Mouse (Mus musculus) hindbrain, embryonic 16.5 days (tissue): Measurements from ENCODE around the gene Itsn1. TPM values are rescaled to one million over a fixed set of nuclear protein-coding genes. Genes with fewer than 3 reads are reported as not detected.

ENCODE experiments used
- ATAC-seq: fragments of 200-750 bp; cut with Nextera tagmentation; 2 replicates; pipeline ENCODE4 v1.8.0; 2017; ENCODE audit warnings: moderate TSS enrichment, moderate library complexity
- H3K27ac ChIP-seq: fragments of 300-500 bp; sonication (generic); 2 replicates; pipeline ENCODE4 v1.5.1; 2014; ENCODE audit warnings: low read depth, mild to moderate bottlenecking, control low read depth, low read length, moderate library complexity
- H3K27me3 ChIP-seq: fragments of 300-500 bp; sonication (generic); replicated peaks from 2 replicates; pipeline ENCODE4 v1.6.1; 2014; ENCODE audit warnings: low read length; ENCODE audit not compliant: control insufficient read depth, insufficient read depth
- H3K36me3 ChIP-seq: fragments of 300-500 bp; sonication (generic); 2 replicates; pipeline ENCODE4 v1.6.1; 2014; ENCODE audit warnings: mild to moderate bottlenecking, low read length, moderate library complexity, mixed read lengths; ENCODE audit not compliant: control insufficient read depth, insufficient read depth
- H3K4me1 ChIP-seq: fragments of 300-500 bp; sonication (generic); 2 replicates; pipeline ENCODE4 v1.6.1; 2014; ENCODE audit warnings: low read depth, low read length; ENCODE audit not compliant: control insufficient read depth, insufficient read depth
- H3K4me2 ChIP-seq: fragments of 300-500 bp; sonication (generic); 2 replicates; pipeline ENCODE4 v1.6.1; 2014; ENCODE audit warnings: mild to moderate bottlenecking, low read length, control low read depth, moderate library complexity
- H3K4me3 ChIP-seq: fragments of 300-500 bp; sonication (generic); 2 replicates; pipeline ENCODE4 v1.5.1; 2014; ENCODE audit warnings: mild to moderate bottlenecking, low read length, control low read depth, moderate library complexity
- H3K9ac ChIP-seq: fragments of 300-500 bp; sonication (generic); 2 replicates; pipeline ENCODE4 v1.6.1; 2014; ENCODE audit warnings: low read depth, mild to moderate bottlenecking, control low read depth, low read length, moderate library complexity
- H3K9me3 ChIP-seq: fragments of 300-500 bp; sonication (generic); 2 replicates; pipeline ENCODE4 v1.6.1; 2014; ENCODE audit warnings: mild to moderate bottlenecking, low read length, moderate library complexity; ENCODE audit not compliant: control insufficient read depth
- WGBS: fragments of 180-500 bp; shearing (Covaris S2); extraction: QIAGEN DNeasy Blood & Tissue Kit; methylation state at CpG from one replicate; pipeline ENCODE4 v1.1.7; 2014; 5-methylcytosine and 5-hydroxymethylcytosine counted together
- polyA plus RNA-seq: library from polyadenylated mRNA; unstranded; fragments of >200 nt; fragmentation: Nextera tagmentation; extraction: Ambion mirVana; gene quantifications from 2 replicates; pipeline ENCODE4 v1.2.1, GENCODE M21; 2015

Gene Itsn1
- polyA plus RNA-seq, 1 experiment from 2014 or later, result 49.6 TPM

- Histone ChIP-seq H3K4me2 (0 out of 2 replicates have a peak overlapping the region, but pooled peaks have one; percentile 7), H3K9ac (0 out of 2 replicates have a peak overlapping the region, but pooled peaks have one; percentile 13), H3K4me1 (peaks cover 42% of the 10 kb centered on the region), H3K27me3 (no peaks in the 10 kb centered on the region), H3K9me3 (no peaks in the 10 kb centered on the region), H3K4me3 (no peak overlapping the region), H3K27ac (peak overlapping the region; percentile 63), H3K36me3 (no peaks in the 10 kb centered on the region)
- 9% methylated on average over 5 of the region's 5 CpGs for WGBS
- ATAC-seq, result peak; percentile 74
Observed at GRCm38 (mm10) chr16:91770662-91771061, 41.6 kb downstream of the Itsn1 start.

DNA sequence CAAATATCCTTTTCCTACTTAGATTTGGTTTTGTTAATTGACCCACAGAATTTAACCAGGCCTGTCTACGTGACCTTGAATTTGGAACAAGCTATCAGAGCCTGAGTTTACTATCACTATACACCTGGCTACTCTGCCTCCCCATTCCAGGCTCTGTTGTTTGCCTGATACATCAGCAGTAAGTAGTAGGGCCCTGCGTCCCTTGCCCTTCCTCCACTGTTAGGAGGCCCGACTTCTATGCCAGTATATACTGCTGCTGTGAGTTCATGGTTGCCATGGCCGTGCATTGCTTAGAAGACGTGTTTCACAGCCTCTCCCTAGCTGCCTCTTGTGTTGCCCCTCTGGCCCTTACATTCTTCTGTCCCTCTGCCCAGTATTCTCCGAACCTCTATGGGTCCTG, 42.3 kb downstream of the Itsn1 start:
- ATAC-seq, result no peak
- Histone ChIP-seq H3K4me1 (peaks cover 39% of the 10 kb centered on the region), H3K9ac (0 out of 2 replicates have a peak overlapping the region, but pooled peaks have one; percentile 23), H3K36me3 (no peaks in the 10 kb centered on the region), H3K4me2 (no peak overlapping the region), H3K4me3 (no peak overlapping the region), H3K9me3 (no peaks in the 10 kb centered on the region), H3K27ac (peak overlapping the region; percentile 63), H3K27me3 (no peaks in the 10 kb centered on the region)
- WGBS, result 41% methylated on average over 6 of the region's 6 CpGs

DNA sequence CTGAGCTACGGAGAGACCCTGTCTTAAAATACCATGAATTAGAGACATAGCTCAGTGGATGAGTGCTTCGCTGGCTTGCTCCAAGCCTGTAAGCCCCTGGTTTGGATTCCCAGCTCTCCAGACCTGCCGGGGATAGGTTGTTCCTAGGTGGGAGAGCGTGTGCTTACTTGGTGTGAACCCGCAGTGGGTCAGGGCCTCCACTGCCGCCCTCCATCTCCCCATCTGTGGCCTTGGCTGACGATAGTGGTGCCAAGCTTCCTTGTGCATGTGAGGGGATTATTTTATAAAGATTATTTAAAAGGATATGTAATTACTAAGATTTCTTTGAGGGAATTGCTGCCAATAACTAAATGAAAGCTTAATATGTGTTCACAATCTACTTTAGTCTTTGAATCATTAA, 43.5 kb downstream of the Itsn1 start:
- H3K27me3 ChIP-seq, result no peaks in the 10 kb centered on the region
- no peaks in the 10 kb centered on the region for H3K9me3 ChIP-seq
- 67% methylated on average over 7 of the region's 7 CpGs for WGBS
- no peaks in the 10 kb centered on the region for H3K36me3 ChIP-seq
- H3K4me3 ChIP-seq, result no peak overlapping the region
- H3K27ac ChIP-seq, result 0 out of 2 replicates have a peak overlapping the region, but pooled peaks have one; percentile 14
- H3K4me1 ChIP-seq, result peaks cover 28% of the 10 kb centered on the region
- H3K9ac ChIP-seq, result no peak overlapping the region
- ATAC-seq, result no peak
- no peak overlapping the region for H3K4me2 ChIP-seq

DNA sequence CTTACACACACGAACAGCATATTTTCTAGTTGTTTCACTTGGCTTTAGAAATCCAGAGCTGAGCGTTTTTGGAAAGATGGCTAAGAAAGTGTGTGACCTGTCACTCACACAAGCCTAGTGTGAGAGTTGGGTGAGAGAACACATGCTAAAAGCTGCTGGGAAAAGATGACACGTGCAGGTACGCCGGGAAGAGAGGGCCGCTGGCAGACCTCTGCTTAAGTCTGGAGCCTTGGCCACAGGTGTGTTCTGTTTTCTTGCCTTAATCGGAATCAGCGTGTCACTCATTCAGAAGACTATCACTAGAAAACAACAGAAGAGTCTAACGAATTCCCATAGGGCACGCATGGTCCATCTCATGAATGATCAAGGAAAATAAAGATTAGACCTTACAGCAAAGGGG, 50.5 kb downstream of the Itsn1 start:
- Histone ChIP-seq H3K9me3 (no peaks in the 10 kb centered on the region), H3K4me3 (no peak overlapping the region), H3K27me3 (no peaks in the 10 kb centered on the region), H3K36me3 (peaks cover 4% of the 10 kb centered on the region; the same call in 1 of the 2 replicates), H3K27ac (no peak overlapping the region), H3K9ac (no peak overlapping the region), H3K4me1 (no peaks in the 10 kb centered on the region), H3K4me2 (no peak overlapping the region)
- WGBS, result 76% methylated on average over 10 of the region's 10 CpGs
- ATAC-seq, result no peak

DNA sequence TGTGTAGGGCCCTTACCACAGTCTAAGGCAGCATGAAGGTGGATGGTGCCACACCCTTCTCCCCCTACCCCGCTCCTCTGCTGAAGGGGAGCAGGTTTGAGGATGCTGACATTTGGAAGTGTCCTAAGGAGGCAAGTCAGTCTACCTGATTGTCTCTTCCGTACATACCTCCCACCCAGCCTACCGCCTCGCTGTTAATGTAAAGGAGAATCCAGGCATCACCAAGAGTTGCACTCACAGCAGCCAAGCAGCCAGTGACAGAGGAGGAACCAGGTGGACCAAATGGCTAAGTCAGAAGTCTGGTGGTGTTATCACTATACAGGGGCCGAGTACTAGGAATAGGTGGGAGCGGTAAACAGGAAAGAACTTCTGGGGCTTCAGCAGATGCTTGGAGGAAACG, 51.1 kb downstream of the Itsn1 start:
- H3K36me3 ChIP-seq, result peaks cover 4% of the 10 kb centered on the region; the same call in 1 of the 2 replicates
- no peak overlapping the region for H3K4me2 ChIP-seq
- H3K4me3 ChIP-seq, result no peak overlapping the region
- 90% methylated on average over 7 of the region's 7 CpGs for WGBS
- no peaks in the 10 kb centered on the region for H3K4me1 ChIP-seq
- ATAC-seq, result no peak
- H3K27ac ChIP-seq, result no peak overlapping the region
- no peaks in the 10 kb centered on the region for H3K27me3 ChIP-seq
- no peak overlapping the region for H3K9ac ChIP-seq
- H3K9me3 ChIP-seq, result no peaks in the 10 kb centered on the region

GRCm38 (mm10) chr16:91780826-91781225, 51.7 kb downstream of the Itsn1 start:
- 93% methylated on average over 3 of the region's 3 CpGs for WGBS
- Histone ChIP-seq H3K4me2 (no peak overlapping the region), H3K36me3 (peaks cover 4% of the 10 kb centered on the region; the same call in 1 of the 2 replicates), H3K27me3 (no peaks in the 10 kb centered on the region), H3K9me3 (no peaks in the 10 kb centered on the region), H3K27ac (no peak overlapping the region), H3K4me3 (no peak overlapping the region), H3K4me1 (no peaks in the 10 kb centered on the region), H3K9ac (no peak overlapping the region)
- ATAC-seq, result no peak

GRCm38 (mm10) chr16:91783191-91783590, 54.1 kb downstream of the Itsn1 start:
- Histone ChIP-seq H3K27ac (no peak overlapping the region), H3K27me3 (no peaks in the 10 kb centered on the region), H3K9ac (no peak overlapping the region), H3K4me2 (no peak overlapping the region), H3K4me1 (peaks cover 4% of the 10 kb centered on the region; the same call in 1 of the 2 replicates), H3K36me3 (peaks cover 4% of the 10 kb centered on the region; the same call in 1 of the 2 replicates), H3K9me3 (no peaks in the 10 kb centered on the region), H3K4me3 (no peak overlapping the region)
- 68% methylated on average over 7 of the region's 7 CpGs for WGBS
- no peak for ATAC-seq

DNA sequence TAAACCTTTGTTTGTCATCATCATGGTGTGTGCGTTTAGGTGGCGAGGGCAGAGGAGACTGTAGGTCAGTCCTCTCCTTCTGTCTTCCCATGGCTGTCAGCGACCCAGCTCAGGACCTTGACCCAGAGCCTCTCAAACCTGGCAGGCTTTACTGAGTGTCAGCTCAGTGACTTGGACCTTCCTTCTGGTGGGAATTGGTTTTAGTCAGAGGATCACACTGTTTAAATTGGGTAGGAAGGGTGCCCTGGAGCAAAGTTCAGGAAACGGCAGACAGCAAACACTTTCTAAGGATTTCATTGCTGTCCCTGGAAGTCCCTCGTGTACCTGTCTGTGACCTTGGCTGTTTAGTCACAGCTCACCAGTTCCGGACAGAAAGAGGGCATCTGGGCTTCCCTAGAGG, 55.2 kb downstream of the Itsn1 start:
- H3K27ac ChIP-seq, result no peak overlapping the region
- peaks cover 4% of the 10 kb centered on the region; the same call in 1 of the 2 replicates for H3K36me3 ChIP-seq
- ATAC-seq, result no peak
- no peak overlapping the region for H3K9ac ChIP-seq
- H3K27me3 ChIP-seq, result no peaks in the 10 kb centered on the region
- no peaks in the 10 kb centered on the region for H3K9me3 ChIP-seq
- peaks cover 4% of the 10 kb centered on the region; the same call in 1 of the 2 replicates for H3K4me1 ChIP-seq
- no peak overlapping the region for H3K4me2 ChIP-seq
- 85% methylated on average over 6 of the region's 6 CpGs for WGBS
- H3K4me3 ChIP-seq, result no peak overlapping the region

DNA sequence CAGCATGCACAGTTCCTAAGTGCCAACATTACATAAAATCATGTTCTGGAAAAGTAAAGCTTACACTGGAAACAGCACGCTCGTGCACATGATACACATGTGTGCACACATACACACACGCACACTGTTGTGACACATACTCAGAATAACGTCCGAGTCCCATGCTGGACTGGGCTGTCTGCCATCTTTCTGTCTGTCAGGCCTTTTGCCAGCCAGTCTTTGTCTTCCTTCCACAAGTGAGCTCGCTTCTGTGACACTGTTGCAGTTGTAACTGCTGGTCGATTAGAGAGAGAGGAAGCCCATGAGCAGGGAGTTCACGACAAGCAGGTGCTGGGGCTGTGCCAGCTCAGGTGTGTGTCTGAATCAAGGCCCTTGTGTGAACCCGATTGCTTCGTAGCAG, 57.3 kb downstream of the Itsn1 start:
- H3K4me3 ChIP-seq, result no peak overlapping the region
- H3K4me1 ChIP-seq, result peaks cover 7% of the 10 kb centered on the region; the same call in 1 of the 2 replicates
- no peaks in the 10 kb centered on the region for H3K27me3 ChIP-seq
- H3K36me3 ChIP-seq, result peaks cover 4% of the 10 kb centered on the region; the same call in 1 of the 2 replicates
- peak overlapping the region; percentile 35; the same call in 1 of the 2 replicates for H3K27ac ChIP-seq
- WGBS, result 58% methylated on average over 10 of the region's 10 CpGs
- no peaks in the 10 kb centered on the region for H3K9me3 ChIP-seq
- ATAC-seq, result peak; percentile 35
- no peak overlapping the region for H3K4me2 ChIP-seq
- no peak overlapping the region for H3K9ac ChIP-seq
